Mouse (Mus musculus) C2C12 (cell line): ENCODE results near the gene Pnp. TPM values are rescaled to one million over a fixed set of nuclear protein-coding genes. Genes with fewer than 3 reads are reported as not detected.
A peak's percentile ranks its signal among the peaks of the same experiment; 100 is the strongest.
"Not testable (repeated sequence)": the region's sequence is repeated elsewhere in the genome, so short reads cannot be mapped to it uniquely, and the experiment has no call there.

ENCODE experiments used
- H3K27me3 ChIP-seq: one replicate; pipeline ENCODE4 v1.6.1; 2011; ENCODE audit not compliant: control insufficient read depth, insufficient read depth, insufficient read length
- H3K36me3 ChIP-seq: one replicate; pipeline ENCODE4 v1.6.1; 2011; ENCODE audit not compliant: control insufficient read depth, insufficient read depth
- H3K4me3 ChIP-seq: one replicate; pipeline ENCODE4 v1.5.1; 2011; ENCODE audit warnings: mild to moderate bottlenecking, control low read depth; ENCODE audit not compliant: poor library complexity, insufficient read depth, severe bottlenecking
- H3K79me2 ChIP-seq: one replicate; pipeline ENCODE4 v1.6.1; 2011; ENCODE audit not compliant: control insufficient read depth, insufficient read depth
- H3K79me3 ChIP-seq: one replicate; pipeline ENCODE4 v1.6.1; 2011; ENCODE audit warnings: low read depth, control low read depth
- H3ac ChIP-seq: one replicate; pipeline ENCODE3; 2011; ENCODE audit warnings: low read depth; ENCODE audit not compliant: control insufficient read depth, insufficient read length
- CEBPB ChIP-seq: IDR thresholded peaks from one replicate; pipeline ENCODE4 v1.6.1; 2011; ENCODE audit warnings: low read depth, mild to moderate bottlenecking, control low read depth, moderate library complexity
- CTCF ChIP-seq: IDR thresholded peaks from one replicate; pipeline ENCODE4 v1.5.1; 2011; ENCODE audit not compliant: control insufficient read depth, insufficient read depth, insufficient read length
- FOSL1 ChIP-seq: IDR thresholded peaks from one replicate; pipeline ENCODE4 v1.8.0; 2011; ENCODE audit warnings: mild to moderate bottlenecking, low read length; ENCODE audit not compliant: poor library complexity, insufficient read depth, severe bottlenecking
- MAX ChIP-seq: IDR thresholded peaks from one replicate; pipeline ENCODE4 v1.6.1; 2011; ENCODE audit warnings: mild to moderate bottlenecking, control low read depth
- MYOD1 ChIP-seq: IDR thresholded peaks from one replicate; pipeline ENCODE4 v1.6.1; 2011; ENCODE audit warnings: low read depth; ENCODE audit not compliant: control insufficient read depth, insufficient read length
- MYOG ChIP-seq: IDR thresholded peaks from one replicate; pipeline ENCODE4 v1.6.1; 2011; ENCODE audit not compliant: control insufficient read depth, insufficient read length; ENCODE audit errors: extremely low read depth
- USF1 ChIP-seq: IDR thresholded peaks from one replicate; pipeline ENCODE4 v1.6.1; 2011; ENCODE audit warnings: low read depth, mild to moderate bottlenecking, control low read depth, moderate library complexity
- polyA plus RNA-seq: library from polyadenylated mRNA; unstranded; fragments of >200 nt; fragmentation: generic; extraction: Trizol; gene quantifications from one replicate; pipeline ENCODE4 v1.2.1, GENCODE M21; 2012; ENCODE audit warnings: missing spikeins

Pnp gene
- polyA plus RNA-seq, 1 experiment, result 67.0 TPM

GRCm38 (mm10) chr14:50908126-50908525, 22.8 kb upstream of the Pnp start:
- no peak overlapping the region for H3ac ChIP-seq
- no peak overlapping the region for H3K4me3 ChIP-seq
- no peaks in the 10 kb centered on the region for H3K36me3 ChIP-seq
- no peaks in the 10 kb centered on the region for H3K27me3 ChIP-seq
- H3K79me2 ChIP-seq, result no peaks in the 10 kb centered on the region
- no peak for TF ChIP-seq USF1
- no peak for TF ChIP-seq MYOG
- TF ChIP-seq MYOD1, result no peak
- no peaks in the 10 kb centered on the region for H3K79me3 ChIP-seq

- no peak for TF ChIP-seq CTCF
- TF ChIP-seq MAX, result no peak
- TF ChIP-seq CEBPB, result no peak
- no peak for TF ChIP-seq FOSL1
- TF ChIP-seq MYOG, result no peak
- no peak for TF ChIP-seq MYOD1
- TF ChIP-seq USF1, result no peak
- H3K36me3 ChIP-seq, result peaks cover 9% of the 10 kb centered on the region
Measured at GRCm38 (mm10) chr14:50911356-50911755, 19.5 kb upstream of the Pnp start.

GRCm38 (mm10) chr14:50923437-50923836, 7.4 kb upstream of the Pnp start:
- H3ac ChIP-seq, H3K27me3 ChIP-seq: not testable (repeated sequence)
- Histone ChIP-seq H3K79me3 (peaks cover 30% of the 10 kb centered on the region), H3K36me3 (peaks cover 27% of the 10 kb centered on the region), H3K4me3 (peak overlapping the region; percentile 82), H3K79me2 (peaks cover 52% of the 10 kb centered on the region)

More at GRCm38 (mm10) chr14:50911356-50911755, 19.5 kb upstream of the Pnp start:
- H3K27me3 ChIP-seq, result no peaks in the 10 kb centered on the region
- no peaks in the 10 kb centered on the region for H3K79me3 ChIP-seq
- H3K4me3 ChIP-seq, result no peak overlapping the region
- no peaks in the 10 kb centered on the region for H3K79me2 ChIP-seq
- H3ac ChIP-seq, result no peak overlapping the region

DNA sequence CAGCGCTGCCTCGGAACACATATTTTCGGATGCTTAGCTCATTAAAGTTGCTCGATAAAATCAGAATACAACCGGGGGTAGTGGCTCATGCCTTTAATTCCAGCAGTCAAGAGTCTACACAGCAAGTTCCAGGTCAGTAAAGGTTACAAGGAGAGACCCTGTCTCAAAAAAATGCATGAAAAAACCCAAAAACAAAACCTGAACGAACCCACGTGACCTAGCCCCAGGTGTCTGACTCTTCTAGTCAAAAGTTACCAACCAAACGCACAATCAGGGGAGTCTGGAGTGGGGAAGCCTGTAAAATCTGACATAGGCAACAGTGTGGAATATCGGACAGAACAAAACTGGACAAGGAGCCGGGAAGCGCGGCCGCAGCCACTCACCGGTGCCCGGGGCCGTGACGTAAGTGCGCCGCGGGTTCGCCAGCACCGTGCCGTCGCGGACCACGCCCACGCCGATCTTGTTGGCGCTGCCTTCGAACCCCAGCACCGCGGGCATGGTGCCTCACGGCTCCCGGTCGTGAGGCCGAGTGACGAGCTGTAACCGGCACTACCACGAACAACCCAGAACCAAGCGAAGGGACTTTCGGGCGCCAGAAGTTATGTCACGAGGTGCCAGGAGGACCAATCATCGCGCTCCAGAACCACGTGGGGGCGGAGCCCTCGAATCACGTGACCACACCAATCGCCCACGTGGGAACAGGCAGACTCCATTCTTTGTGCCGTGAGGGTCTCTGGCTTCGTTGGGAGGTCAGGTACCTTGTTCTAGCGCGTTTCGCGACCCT, 6.4 kb upstream of the Pnp start, which contains the start of the genes Osgep and Apex1:
Gene Osgep, minus strand, starts transcription at position 613 of the 784 bp plus-strand sequence.
Gene Apex1, plus strand, starts transcription at position 688 of the 784 bp plus-strand sequence.
- peak within 1 kb of the TSS; percentile 94 for H3ac ChIP-seq
- H3K27me3 ChIP-seq, result no peaks in the 10 kb centered on the region
- TF ChIP-seq MYOG (no peak), FOSL1 (no peak), MAX (peak; percentile 97), MYOD1 (no peak), CTCF (no peak), USF1 (peak; percentile 99)
- H3K79me3 ChIP-seq, result peaks cover 41% of the 10 kb centered on the region
- peaks cover 62% of the 10 kb centered on the region for H3K79me2 ChIP-seq
- H3K36me3 ChIP-seq, result peaks cover 38% of the 10 kb centered on the region
- H3K4me3 ChIP-seq, result peak within 1 kb of the TSS; percentile 82

DNA sequence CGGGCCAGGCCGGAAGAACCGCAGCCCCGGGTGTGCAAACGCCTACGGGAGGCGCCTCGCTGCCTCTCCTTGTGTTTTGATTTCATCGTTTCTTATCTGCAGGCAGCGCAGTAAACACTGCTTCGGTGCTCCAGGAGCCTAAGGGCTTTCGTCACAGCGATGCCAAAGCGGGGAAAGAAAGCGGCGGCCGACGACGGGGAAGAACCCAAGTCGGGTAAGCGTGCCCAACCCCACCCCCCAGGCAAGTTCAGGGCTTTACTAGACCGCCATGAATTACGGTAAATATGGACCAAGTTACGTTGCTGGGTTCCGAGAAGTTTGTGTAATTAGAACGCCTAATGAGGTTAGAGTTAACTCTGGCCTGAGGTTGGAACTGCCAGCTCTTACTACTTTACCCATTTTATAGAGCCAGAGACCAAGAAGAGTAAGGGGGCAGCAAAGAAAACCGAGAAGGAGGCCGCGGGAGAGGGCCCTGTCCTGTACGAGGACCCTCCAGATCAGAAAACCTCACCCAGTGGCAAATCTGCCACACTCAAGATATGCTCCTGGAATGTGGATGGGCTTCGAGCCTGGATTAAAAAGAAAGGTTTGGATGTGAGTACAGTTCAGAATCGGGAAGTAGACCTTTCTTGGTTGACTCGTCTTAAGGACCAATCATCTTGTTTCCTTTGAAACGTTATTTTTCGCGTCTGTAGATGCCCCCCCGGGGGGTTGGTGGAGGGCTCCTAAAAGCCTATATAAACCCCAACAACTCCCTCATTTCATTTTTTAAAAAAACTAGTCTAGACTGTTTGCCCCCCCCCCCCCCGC, 5.6 kb upstream of the Pnp start:
- peak overlapping the region; percentile 82 for H3K4me3 ChIP-seq
- no peaks in the 10 kb centered on the region for H3K27me3 ChIP-seq
- peak overlapping the region; percentile 94 for H3ac ChIP-seq
- peaks cover 39% of the 10 kb centered on the region for H3K36me3 ChIP-seq
- TF ChIP-seq MYOG (no peak), MAX (no peak), CEBPB (no peak), MYOD1 (no peak), FOSL1 (no peak), CTCF (no peak), USF1 (no peak)
- peaks cover 71% of the 10 kb centered on the region for H3K79me2 ChIP-seq
- peaks cover 48% of the 10 kb centered on the region for H3K79me3 ChIP-seq

DNA sequence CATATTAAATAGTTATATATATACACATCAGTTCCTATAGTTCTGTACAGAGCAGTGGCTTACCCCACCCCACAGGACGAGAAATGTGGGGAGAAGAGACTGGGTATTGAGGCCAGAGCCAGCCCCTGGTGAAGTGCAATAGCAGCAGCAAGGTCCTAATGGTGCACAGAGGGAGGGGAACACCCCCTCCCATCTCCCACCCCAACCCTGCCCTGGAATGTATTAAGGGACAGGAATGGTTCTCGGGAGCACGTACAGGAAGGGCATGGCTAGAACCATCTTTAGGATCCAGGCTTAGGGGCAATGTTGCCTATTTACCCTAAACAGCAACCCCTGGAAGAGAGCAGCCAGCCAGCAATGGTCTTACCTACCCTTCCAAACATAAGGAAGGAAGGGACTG, 3.5 kb upstream of the Pnp start:
- Histone ChIP-seq H3K36me3 (peaks cover 39% of the 10 kb centered on the region), H3K27me3 (no peaks in the 10 kb centered on the region), H3K4me3 (no peak overlapping the region), H3K79me2 (peaks cover 74% of the 10 kb centered on the region), H3ac (no peak overlapping the region), H3K79me3 (peaks cover 47% of the 10 kb centered on the region)
- TF ChIP-seq USF1, result no peak
- no peak for TF ChIP-seq CEBPB
- TF ChIP-seq CTCF, result no peak
- no peak for TF ChIP-seq MAX
- TF ChIP-seq FOSL1, result no peak
- TF ChIP-seq MYOG, result no peak
- TF ChIP-seq MYOD1, result no peak
